Mouse (Mus musculus): Measurements from ENCODE around the gene Hsf2bp.
A peak's percentile ranks its signal among the peaks of the same experiment; 100 is the strongest.

The Hsf2bp gene

DNA sequence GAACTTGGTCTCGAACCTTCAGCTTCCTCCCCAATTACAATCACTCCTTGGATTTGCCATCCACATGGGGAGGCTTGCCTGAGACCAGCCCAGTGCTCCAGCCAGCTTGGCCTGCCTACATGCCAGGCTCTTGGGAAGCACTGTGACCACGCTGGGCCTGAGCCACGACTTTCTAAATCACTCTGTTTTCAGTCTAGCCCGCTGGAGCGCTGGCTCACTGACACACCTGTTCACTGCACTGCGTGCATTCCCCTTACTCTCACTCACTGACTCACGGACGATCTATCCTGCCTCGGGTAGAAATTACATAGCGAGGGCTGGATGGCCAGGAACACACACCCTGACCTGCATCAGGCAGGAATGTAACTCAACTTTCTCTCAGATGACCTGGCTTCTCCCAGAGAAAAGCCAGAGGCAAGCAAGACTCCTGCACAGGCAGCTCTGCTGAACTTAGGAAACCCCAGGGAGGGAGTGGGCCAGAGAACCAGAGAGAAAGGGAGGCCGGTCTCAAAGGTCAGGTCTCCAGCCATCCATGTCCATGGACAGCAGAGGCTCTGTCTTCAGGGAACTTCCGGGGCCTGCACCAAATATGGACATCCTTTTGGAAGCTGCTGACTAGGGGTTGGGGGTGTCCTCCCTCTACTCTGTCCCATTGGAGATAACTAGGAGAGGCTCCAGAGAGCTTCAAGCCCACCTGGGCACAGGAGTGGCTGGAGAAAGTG lies 97.4 kb downstream of the Hsf2bp start:
- no peak for DNase-seq (ENCODE audit: inconsistent ontology term)

DNA sequence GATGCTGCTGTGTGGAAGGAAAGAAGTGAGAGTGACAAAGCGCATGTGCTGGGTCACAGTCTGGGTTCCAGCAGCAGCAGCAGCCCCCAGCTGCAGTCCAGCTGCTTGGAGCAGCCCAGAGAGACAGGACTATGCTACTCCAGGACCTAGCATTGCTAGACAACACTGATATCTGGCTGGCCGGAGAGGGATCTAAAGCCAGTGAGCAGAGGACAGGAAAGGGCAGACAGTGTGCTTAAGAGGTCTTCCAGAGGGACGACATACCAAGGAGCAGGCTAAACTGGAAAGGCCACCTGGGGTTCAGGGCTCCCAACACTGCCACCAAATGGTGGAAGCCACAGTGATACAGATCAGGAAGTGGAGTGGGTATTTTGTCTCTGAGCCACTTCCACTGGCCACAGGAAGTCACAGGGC lies 99.0 kb downstream of the Hsf2bp start:
- DNase-seq (ENCODE audit: inconsistent ontology term), result no peak

DNA sequence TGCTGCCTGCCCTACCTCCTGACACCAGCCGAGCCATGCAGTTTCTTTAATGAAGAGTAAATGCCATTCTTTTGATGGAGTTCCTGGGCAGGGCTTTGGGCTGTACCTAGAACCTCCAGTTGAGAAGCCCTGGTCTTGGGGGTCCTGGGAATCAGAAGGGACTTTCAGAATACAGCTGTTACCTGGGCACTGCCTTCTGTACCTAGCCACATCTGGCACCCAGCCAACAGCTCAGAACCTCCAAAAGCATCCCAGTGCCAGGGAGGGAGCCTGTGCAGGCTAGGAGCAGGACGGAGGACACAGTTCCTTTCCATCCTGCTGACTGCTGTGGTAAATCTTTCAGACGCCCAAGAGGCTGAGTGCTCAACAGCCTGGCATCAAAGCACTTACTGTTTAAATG lies 100.3 kb downstream of the Hsf2bp start:
- no peak for DNase-seq (ENCODE audit: inconsistent ontology term)

DNA sequence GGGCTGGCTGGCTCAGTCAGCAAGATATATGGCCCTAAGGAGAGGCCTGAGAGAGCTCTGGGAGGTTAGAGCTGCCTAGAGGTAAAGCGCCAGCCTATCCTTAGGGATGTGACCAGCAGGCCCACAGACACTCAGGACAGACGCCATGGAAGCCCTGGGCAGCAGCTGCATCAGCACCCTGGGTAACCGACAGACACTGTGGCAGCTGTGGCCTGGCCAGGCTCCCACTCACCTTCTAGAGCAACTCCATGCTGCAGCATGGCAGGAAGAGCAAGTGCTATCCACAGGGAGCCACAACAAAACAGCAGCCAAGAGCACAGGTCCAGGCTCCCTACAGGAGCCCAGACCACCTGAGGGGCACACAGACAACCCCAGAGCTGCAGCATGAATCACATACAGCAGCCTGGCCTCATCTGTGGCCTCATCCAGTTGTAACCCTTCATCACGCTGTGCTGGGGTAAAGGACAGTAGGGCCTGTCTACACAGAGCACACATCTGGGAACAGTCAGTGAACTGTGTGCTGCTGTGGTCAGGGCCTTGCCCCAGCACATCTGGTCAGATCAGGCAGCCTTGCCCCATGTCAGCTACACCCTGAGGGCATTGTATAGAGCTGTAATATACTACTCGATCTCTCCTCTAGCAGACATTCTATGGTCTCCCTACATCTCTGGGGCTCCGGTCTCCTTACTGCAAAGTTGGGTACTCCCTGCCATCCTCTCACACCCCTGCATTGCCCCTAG lies 100.9 kb downstream of the Hsf2bp start:
- no peak for DNase-seq (ENCODE audit: inconsistent ontology term)

DNA sequence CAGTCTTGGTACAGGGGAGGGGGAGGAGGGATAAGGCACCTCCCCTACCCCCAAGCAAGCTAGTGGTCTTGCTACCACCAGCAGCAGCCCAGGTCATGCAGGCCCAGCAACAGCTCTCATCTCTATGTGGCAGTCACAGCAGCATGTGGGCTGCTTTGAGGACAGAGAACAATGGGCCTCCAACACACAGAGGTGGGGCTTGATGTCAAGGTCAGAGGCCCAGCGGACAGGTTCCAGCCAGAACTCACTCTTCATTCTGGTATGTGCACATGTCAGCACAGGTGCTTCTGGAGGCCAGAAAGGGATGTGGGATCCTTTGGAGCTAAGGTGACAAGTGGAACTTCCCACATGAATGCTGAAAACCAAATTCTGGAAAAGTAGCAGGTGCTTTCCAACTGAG lies 102.2 kb downstream of the Hsf2bp start:
- DNase-seq (ENCODE audit: inconsistent ontology term), result no peak

DNA sequence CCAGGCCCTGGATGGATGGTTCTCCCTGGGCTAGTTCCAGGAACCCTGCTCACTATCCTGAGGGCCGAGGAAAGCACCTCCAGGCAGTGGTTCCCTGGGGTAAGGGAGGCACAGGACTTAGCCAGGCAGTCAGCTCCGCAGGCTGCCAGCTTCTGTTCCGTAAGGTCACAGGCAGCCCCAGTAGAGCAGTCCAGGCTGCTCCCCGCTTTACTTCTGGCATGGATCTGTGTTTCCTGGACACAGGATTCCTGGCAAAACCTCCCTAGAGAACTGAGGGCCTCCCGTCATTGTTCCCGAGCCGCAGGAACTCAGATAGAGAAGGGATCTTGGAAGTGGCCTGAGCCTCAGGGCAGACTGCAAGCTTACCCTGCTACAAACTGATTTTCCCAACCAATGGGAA lies 104.7 kb downstream of the Hsf2bp start:
- DNase-seq (ENCODE audit: inconsistent ontology term), result peak; percentile 75

DNA sequence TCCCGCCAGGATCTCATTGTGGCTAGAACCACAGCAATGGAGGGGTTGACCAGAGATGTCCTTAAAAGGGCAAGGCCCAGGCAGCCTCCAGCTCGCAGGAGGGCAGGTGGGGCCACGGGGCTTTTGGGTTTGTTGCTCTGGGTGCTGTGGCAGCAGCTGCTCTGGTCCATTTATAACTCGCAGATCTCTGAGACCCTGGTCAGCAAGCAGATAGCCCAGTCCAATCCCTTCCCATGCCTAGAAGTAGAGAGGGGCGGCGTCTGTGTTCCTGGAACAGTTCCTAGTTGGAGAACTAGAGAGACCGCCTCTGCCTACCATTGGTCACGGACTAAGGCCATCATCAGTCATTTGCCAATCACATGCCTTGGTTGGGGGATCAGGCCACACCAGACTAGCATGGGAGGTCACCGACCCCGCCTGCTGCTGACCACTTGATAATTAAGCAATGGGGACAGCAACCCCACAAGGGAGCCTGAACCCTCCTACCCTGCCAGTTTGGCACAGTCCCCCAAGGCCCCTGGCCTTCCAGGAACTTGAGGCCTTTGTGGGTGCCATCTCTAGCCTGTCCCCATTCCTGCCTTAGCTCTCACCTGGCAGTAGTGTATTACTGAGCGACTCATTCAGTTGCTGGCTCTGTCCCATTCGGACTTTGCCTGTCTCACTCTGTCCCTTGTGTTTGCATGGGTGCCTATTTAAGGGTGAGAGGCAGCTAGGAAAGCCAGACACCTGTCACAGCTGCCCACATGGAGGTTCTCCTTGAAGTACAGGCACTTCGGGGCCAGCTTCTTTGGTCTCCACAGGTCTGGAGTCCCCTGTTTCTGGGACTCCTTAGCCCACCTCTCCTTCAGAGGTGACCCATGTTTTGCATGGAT lies 106.1 kb downstream of the Hsf2bp start:
- DNase-seq (ENCODE audit: inconsistent ontology term), result no peak

DNA sequence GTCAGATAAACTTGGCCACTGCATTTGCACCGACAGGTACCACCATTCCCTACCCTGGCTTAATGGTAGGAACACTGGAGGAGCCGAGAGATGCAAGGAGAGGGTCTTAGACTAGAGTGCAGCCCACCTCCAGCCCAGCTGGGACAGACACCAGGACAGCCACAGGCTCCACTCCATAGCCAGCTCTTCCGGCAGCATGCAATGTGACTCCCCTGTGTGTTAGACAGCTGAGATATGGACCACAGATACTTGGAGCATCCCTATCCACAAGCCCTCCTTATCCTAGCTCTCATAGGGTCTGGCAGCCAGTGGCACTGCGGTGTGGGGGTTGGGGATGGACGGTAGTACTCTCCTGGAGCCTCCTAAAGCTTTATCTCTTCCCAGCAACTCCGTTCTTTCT lies 107.1 kb downstream of the Hsf2bp start:
- DNase-seq (ENCODE audit: inconsistent ontology term), result no peak

DNA sequence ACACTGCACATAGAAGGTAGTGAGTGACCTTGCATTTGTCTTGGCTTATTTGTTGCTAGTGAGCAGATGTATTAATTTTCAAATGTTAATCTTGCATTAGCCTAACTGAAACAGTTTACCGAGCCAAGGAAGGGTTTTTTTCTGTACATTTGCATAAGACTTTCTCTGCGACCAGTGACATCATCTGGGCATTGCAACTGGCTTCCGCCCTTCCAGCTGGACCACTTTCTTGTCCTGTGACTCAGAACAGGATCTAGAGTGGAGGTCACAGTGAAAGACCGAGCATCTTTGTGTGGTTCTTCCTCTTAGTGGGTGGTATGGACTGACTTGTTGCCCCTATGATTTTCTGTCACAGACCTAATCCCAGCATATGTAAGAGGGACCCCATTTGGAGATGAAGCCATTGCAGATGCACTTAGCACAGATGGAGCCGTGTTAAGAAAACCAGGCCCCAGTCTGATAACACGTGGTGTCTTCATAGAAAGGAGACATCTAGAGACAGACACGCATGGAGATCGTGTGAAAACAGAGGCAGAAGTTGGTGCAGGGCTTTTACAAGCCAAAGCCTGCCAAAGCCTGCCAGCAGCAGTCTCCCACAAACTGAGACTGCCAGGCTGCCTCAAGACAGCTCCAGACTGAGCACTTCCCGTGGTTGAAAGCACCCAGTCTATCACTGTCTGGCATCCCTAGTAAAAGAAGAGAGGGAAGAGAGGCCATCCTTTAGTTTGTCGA lies 108.1 kb downstream of the Hsf2bp start:
- no peak for DNase-seq (ENCODE audit: inconsistent ontology term)

DNA sequence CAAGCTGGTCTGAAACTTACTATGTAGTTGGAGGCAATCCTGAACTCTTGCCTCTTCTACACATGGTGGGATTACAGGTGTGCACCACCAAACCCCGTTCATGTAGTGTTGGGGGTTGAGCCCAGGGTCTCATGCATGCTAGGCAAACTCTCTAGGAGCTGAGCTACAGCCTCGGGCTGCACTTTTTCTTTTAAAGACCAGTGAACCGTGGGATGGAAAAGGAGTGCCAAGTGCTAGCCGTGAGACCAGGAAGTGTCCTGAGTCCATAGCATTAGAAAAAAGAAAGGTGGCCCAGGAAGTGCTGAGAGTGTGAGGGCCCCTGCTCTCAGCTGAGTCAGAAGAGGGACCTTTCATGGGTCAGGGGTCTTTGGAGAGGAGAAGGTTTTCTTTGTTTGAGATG lies 111.9 kb downstream of the Hsf2bp start:
- no peak for DNase-seq (ENCODE audit: inconsistent ontology term)

DNA sequence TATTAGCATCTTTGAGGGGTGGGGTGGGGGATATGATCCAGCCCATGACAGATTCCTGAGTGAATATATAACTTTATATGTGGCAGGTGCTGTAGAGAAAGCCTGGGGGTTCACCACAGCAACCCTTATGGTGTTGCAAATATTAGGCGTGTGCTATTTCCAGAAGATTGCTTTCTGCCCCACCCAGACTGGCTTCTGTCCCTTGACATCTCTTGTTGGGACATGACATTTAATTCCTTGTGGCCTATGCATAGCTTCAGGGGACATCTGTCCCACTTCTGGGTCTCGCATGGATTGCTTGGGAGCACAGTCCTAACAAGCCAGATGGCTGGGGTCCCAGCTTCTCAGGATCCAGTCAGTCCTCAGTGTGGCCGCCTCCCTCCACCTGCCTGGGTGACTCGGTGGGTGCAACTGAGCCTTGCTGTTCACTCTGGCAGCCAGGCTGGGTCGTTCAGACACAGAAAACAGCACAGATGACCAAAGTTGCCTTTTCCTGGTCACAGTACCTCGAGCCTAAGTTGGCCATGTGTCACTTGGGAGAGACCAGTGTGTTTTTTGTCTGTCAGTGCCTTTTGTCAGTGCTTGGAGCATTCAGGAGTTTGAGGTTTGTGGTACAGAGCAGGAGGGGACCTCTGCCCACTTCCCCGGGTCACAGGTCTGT lies 112.7 kb downstream of the Hsf2bp start:
- no peak for DNase-seq (ENCODE audit: inconsistent ontology term)

DNA sequence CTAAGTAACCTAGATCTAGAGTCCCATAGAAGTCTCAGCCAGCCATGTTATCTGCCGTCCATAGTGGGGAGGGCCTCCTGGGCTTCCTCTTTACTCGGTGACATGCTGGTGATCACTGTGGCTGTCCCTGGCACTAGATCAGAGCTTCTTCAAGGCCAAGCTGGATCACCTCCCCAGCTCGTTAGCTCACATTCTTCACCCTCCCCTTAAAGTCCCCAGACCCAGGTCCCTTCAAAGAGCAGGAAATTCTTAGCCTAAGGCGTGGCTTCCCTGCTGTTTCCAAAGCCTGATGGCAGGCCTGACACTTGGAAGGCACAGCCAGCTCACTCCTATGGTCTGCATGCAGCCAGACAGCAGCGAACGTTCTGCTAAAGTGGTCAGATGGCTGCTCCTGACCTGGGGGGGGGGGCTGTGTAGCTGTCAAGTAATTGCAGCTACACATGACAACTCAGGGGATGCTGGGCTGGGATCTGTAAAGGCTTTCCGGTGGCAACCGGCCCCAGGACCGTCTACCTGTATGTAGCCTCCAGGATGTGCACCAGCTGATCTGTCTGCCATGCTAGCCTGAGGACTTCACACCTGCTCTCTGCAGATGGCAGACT lies 115.5 kb downstream of the Hsf2bp start:
- DNase-seq (ENCODE audit: inconsistent ontology term), result peak; percentile 75

DNA sequence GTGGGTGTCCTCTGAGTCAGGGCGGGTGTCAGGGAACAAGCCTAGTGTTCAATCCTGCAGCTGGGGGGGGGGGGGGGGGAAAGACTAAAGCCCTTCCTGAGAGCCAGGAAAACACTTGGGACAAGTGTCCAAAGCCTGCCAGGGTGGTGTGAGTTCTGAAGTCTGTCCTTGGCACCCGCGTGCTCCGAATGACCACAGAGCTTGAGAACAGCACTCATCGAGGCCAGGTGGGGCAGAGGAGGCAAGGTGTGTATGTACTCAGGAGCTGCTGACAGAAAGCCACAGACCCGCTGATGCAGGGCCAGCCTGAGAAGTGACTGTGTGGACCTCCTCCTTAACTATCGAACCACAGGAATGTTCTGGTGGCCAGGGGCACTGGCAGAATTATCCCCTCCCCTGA lies 116.5 kb downstream of the Hsf2bp start:
- DNase-seq (ENCODE audit: inconsistent ontology term), result no peak

DNA sequence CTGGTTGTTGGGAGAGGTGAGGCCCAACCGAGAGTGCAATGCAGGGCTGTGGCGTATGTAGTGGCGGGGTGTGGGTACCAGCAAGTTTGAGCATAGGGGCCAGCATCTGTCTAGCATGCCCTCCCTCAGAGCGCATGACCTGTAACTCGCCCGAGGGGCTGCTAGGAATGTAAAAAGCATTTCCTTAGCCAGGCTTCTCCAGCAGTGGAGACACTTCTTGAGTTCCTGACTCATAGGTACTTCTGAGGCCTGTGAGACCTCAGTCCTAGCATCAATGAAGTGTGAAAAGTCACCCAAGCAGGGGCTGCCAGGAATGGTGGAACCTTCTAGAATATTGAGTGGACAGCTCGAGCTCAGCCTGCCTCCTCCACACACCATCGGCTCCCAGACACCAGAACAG lies 117.8 kb downstream of the Hsf2bp start:
- no peak for DNase-seq (ENCODE audit: inconsistent ontology term)

DNA sequence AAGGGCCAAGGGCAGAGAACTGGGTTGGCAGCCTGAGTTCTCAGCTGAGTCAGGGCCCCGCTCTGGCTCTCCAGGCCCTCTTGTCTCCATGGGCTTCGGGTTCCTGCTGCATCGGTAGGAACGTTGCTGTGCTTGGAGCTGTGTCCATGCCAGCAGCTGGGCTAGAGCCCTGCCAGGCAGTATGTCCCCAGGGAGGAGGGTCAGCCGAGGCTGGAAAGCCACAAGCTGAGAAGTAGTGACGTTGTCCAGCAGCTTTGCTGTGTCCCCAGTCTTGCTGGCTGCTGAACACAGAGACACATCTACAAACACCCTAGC lies 119.7 kb downstream of the Hsf2bp start:
- DNase-seq (ENCODE audit: inconsistent ontology term), result no peak

DNA sequence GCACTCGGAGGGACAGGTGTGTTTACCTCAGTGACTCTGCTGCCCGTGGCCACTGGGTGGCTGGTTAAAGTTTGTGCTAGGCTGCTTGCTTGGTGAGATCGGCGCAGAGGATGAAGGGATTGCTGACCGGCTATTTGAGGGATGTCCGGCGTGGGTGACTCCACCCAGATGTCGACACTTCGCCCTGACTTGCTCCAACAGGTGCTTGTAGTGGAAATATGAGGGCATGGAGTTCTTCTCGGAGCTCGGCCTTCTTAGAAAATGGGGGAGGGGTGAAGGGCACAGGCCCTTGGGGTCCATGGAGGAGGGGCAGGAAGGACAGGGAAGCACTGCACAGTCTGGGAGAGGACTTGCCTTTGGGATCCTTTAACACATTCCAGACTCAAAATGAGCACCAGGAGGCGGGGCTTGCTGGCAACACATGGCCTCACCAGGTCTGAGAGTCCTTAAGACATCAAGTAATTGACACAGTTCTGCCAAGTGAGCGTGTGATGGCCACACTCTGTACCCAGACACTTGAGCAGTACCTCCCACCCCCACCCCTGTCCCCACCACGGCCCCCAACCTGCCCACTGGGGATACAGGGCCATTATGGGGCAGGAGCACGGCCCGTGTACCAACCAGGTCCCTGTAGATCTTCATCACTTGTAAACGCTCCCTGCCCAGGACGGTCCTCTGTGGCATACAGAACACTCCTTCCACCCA lies 120.2 kb downstream of the Hsf2bp start:
- no peak for DNase-seq (ENCODE audit: inconsistent ontology term)

DNA sequence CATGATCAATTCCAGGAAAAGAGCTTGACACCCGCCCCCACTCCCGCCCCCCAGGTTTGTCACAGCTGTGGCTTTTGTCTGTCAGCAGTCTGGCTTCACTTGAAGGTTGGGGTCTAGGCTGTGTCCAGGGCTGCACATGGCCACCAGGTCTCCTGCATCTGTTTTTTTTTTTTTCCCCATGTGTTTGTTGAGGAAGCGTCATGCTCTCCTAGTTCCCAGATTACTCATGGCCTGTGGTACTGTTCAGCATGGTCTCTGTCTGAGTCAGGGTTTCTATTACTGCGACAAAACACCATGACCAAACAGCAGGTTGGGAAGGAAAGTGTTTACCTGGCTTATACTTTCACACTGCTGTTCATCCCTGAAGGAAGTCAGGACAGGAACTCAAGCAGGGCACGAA lies 121.8 kb downstream of the Hsf2bp start:
- DNase-seq (ENCODE audit: inconsistent ontology term), result no peak

DNA sequence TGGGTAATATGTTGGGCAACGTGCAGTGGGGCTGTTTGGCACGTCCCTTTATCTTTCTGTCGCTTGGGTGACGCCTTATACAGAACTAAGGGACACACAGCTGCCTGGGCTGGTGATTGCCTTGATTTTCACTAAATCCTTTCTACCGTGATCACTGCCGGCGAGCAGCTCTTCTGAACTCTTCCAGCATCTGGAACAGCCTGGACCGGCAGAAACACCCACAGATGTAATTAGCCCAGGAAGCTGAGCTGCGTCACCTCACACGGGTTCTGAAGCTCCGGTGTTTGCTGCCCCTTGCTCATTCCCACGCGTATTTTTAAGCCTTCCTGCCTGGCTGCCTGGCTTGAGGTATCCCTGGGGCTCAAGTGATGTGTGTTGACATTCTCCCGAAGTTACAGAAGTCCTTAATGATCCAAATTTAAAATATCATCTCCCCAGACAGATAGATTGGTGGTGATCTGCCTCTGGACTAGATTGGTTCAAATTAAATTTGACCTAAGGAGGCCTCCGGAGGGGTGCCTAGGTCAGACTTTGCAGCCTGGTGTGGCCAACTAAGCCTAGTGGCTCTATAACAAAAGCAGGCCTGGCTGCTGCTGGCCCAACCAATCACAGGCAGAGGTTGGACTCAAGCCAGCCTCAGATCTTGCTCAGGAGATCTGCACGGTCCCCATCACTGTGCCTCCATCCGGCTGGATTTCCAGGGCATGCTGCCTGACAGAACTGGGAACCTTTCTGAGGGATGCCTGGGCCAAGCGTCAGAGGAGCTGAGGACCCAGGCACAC lies 123.1 kb downstream of the Hsf2bp start:
- DNase-seq (ENCODE audit: inconsistent ontology term), result no peak

DNA sequence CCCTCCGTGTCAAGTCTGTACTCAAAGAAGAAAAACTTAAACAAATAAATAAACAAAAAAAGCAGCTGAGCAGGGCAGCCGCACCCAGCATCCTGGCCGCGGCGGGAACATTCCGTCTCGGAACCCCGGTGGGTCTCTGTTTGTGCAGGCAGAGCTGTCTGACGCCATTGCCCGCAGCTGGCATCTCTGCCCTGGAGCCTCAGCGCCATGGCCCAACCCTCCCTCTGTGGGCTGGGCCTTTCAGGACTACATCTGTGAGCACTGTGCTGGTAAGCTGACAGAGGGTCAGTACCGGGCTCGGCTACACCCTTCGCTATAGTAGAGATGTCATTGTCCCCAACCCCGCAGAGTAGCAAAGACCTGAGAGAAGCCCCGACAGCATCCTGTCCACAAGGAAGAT lies 123.8 kb downstream of the Hsf2bp start:
- no peak for DNase-seq (ENCODE audit: inconsistent ontology term)

DNA sequence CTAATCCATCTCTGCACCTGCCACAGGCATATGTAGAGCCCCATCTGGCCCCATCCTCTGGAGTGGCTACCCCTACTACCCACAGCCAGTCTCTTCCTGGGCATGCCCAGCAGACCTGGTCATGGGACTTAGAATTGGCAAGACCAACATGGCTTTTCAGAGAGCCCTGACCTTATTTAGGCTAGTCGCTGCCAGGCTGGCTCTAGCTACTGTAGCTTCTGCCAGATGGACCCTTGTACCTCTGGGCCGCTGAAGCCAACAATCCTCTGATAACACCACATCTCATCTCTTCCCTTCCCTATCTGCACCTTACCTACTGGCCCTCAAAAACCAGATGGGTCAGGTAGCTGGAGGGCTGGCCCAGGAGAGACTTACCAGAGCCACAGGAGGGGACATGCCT lies 127.2 kb downstream of the Hsf2bp start:
- DNase-seq (ENCODE audit: inconsistent ontology term), result no peak
